Mouse (Mus musculus) thymus, adult 2 months (tissue): Measurements from ENCODE around the gene P4ha2.

Source experiments
- CTCF ChIP-seq: fragments of 200-500 bp; IDR thresholded peaks from 2 replicates; pipeline ENCODE4 v1.5.1; 2012; ENCODE audit warnings: mild to moderate bottlenecking, control low read depth, low read length, moderate library complexity, borderline replicate concordance; ENCODE audit not compliant: control insufficient read depth, poor library complexity, insufficient read depth; ENCODE audit errors: extremely low read depth
- POLR2A ChIP-seq: fragments of 200-500 bp; IDR thresholded peaks from 2 replicates; pipeline ENCODE4 v1.6.1; 2012; ENCODE audit warnings: mild to moderate bottlenecking, low read length, control low read depth, moderate library complexity; ENCODE audit not compliant: control insufficient read depth, poor library complexity, insufficient read depth; ENCODE audit errors: extremely low read depth

- TF ChIP-seq POLR2A (no peak), CTCF (no peak)
Observed at GRCm38 (mm10) chr11:54100045-54100691, at the start of gene P4ha2.
